Mouse (Mus musculus): ENCODE measurements at regions not wholly inside any gene's neighbourhood (a gene's known extent, or its start where the extent isn't known, plus 50 kb on each side); places are given as distances from the start of the nearest gene placed in this dataset.

DNA sequence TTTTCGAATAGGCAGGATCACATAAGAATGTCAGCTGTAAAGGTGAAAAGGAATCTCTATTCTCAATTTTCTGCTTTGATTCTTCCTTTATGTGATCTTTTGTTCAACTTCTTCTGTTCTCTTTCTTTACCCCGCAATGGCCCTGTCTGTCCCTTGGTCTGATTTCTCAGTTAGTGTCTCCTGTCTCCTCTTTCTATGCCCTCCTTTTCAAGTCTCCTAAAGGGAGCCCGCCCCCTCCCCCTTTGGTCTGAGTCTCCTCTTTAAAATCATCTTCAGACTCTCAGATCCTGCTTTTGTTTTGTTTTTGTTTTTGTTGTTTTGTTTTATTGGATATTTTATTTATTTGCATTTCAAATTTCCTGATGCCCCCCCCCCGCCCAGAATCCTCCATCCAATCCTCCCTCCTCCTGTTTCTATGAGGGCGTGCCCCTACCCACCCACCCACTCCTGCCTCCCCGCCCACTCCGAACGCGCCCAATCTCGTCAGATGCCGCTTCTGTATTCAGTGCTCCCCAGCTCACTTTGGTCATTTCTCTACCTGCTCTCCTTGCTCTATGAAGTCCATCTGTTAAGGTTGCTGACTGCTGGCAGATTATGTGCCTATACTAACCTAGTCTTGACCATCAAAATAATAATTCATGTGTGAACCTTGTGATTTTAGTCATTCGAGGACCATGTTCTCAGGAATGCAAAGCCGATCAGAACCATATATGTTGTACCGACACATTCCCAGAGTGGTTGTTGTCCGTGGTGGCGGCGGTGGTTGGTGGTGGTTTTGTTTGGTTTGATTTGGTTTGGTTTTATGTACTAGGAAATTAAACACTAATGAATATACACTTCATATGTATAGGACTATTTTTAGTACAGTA lies 487.9 kb upstream of the Adam24 start:
- DNase-seq, result no peak

DNA sequence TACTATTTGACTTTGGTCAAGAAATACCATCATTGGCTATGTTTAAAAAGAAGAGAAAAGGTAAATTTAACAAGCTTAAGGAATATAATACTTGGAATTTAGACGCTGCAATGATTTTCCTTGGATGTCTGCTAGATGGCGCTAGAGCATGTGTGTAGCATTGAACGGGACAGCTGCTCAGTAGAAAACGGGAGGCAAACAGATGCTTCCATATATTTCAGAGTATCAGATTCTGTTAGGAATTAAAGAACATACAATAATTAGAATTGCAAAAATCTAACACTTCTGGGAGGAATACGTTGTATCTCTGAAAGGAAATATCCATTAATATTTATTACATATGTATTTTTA lies 487.3 kb upstream of the Adam24 start:
- peak; percentile 27 for DNase-seq

GRCm38 (mm10) chr8:40192266-40192665 lies 482.6 kb upstream of the Adam24 start:
- no peak for DNase-seq

- no peak for DNase-seq
Measured at GRCm38 (mm10) chr8:40193148-40193547, 481.7 kb upstream of the Adam24 start.

- no peak for DNase-seq
Measured at GRCm38 (mm10) chr8:40210871-40211270, 464.0 kb upstream of the Adam24 start.

- DNase-seq, result no peak
Measured at GRCm38 (mm10) chr8:40223521-40223920, 451.4 kb upstream of the Adam24 start.

DNA sequence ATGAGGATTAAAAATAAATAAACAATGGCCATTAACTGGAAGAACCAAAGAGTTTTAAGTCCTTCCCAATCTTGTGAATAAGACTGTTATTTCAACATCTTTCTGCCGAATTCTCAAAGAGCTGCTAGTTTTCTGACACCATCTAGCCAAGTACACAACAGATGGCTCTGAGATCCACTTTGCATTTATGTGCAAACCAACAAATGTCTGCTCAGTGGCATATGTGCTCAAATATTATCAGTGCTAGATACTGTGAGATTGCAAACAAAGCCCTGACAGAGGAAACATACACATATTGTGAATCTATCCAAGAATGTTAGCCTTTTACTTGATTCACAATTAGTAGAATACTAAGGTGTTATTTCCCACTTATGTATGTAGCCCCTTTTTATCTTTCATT lies 447.6 kb upstream of the Adam24 start:
- no peak for DNase-seq

All from adrenal gland, adult 2 months (tissue).